Mouse (Mus musculus) testis, adult 2 months (tissue): ENCODE results near the gene Akap9.

ENCODE experiments used
- CTCF ChIP-seq: fragments of 200-500 bp; IDR thresholded peaks from 2 replicates; pipeline ENCODE4 v1.5.1; 2012; ENCODE audit warnings: low read depth, mild to moderate bottlenecking, inconsistent platforms, low read length, moderate library complexity; ENCODE audit not compliant: control insufficient read depth, insufficient read depth, insufficient replicate concordance
- POLR2A ChIP-seq: fragments of 200-500 bp; IDR thresholded peaks from 2 replicates; pipeline ENCODE4 v1.6.1; 2012; ENCODE audit warnings: low read depth, mild to moderate bottlenecking, inconsistent platforms, low read length, moderate library complexity; ENCODE audit not compliant: control insufficient read depth

DNA sequence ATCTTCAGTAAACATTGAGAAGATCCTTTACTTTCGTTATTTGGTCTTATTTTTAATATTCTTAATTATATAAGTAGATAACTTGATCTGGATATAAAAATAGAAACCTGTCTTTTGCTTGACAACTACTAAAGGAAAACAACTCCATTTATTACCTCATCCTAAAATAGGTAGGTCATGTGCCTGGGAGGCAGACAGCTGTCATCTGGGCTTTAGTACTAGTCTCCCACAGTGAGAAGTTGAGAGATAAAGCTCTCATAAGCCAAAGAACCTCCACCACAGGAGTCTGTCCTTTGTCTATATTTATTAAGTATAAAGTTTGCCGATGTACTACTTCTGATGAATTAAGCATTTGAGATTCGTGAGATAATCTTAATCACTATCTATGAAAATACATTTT is 78.8 kb downstream of the Akap9 start:
- no peak for TF ChIP-seq CTCF
- TF ChIP-seq POLR2A: no peak
